Mouse (Mus musculus): ENCODE data around the gene Fas. TPM values are rescaled to one million over a fixed set of nuclear protein-coding genes. Genes with fewer than 3 reads are reported as not detected.

Gene Fas
- total and polyA plus RNA-seq, 3 experiments: 20.8 to 54.1 (median 38.3) TPM

DNA sequence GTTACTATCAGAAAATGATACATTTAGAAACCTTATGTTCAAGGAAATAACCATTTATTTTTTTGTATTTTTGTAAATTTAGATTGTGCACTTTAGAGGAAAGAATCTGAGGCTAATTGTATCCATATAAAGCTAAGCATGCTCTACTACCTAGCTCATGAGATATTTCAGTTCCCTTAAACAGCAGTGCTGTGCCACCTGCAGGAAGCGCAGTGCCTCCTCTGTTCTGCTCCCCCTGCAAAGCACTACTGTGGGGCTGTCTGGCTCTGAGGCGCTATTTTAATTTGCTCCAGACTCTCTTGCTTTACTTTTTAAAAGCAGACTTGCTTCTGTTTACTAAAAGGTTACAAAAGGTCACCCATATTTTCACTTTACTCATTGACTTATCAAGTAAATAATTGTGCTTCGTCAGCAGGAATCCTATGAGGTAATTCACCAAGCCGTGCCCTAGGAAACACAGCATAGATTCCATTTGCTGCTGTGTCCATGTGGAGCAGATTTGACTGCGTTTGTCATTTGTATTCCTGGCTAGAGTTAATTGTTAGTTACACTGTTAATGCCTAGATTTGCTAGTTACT, 21.8 kb downstream of the Fas start (continued):
- TF ChIP-seq E2F4 (IDR thresholded peaks at IDR 0.05; ENCODE audit: insufficient replicate concordance, low read depth, low read length) (no peak), IRF4 (IDR thresholded peaks at IDR 0.05; ENCODE audit: low read depth, low read length) (no peak), CHD2 (IDR thresholded peaks at IDR 0.05; ENCODE audit: low read length) (no peak), PAX5 (IDR thresholded peaks at IDR 0.05; ENCODE audit: low read length) (no peak), MAFK (IDR thresholded peaks at IDR 0.05; ENCODE audit: insufficient replicate concordance, low read length) (peak; percentile 68), GABPA (IDR thresholded peaks at IDR 0.05; ENCODE audit: insufficient replicate concordance, low read depth, low read length) (no peak), JUN (IDR thresholded peaks at IDR 0.05; ENCODE audit: insufficient read depth, low read depth, low read length) (no peak)

DNA sequence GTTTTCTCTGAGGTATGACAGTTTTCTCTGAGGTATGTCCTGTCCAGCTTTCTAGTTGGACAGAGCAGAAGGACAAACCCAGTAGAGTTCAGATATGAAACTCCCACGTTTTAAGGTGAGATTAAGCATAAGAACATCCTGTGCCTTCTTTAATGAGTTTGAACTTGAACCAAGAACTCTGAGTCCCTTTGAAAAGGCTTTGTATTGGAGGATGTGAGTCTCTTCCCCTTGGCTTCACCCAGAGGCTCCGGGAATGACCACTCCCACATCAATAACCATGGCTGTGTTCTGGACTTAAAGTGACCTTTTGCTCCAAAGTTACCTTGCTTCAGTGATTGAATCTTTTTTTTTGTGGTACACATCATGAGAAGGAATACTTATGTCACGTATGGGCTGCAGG, 37.6 kb downstream of the Fas start:
- no peak for DNase-seq (ENCODE audit: extremely low read depth)
- in situ Hi-C loops (cut with MboI; ENCODE audit: low pct_ligation_motif_present, low pct_unique_long_range_greater_than_20kb, low sequenced_read_pairs) (no loop called here), dilution Hi-C loops (cut with MboI; ENCODE audit: extremely low pct_ligation_motif_present, extremely low pct_unique_long_range_greater_than_20kb, low sequenced_read_pairs) (no loop called here)

DNA sequence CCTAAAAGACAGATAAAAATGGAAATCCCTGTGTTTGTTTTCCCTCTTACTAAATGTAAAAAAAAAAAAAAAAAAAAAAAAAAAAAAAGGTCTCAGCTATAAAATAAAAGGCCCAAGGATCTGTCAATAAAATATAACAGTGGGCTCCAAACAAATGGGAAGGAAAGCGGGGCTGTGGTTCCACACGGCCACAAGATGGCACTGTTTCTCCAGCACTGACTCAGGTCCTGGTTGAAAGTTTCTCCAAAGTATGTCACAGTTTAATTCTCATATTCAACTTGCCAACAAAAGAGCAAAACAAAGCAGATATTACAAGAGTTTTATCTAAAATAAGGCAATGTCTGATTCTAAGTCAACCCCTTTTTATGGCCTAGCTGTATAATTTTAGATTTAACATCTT, 43.8 kb downstream of the Fas start:
- no peaks in the 10 kb centered on the region for H3K27me3 ChIP-seq (replicated peaks)
- no peaks in the 10 kb centered on the region for H3K36me3 ChIP-seq (replicated peaks in 1 of 2; ENCODE audit: control insufficient read depth in 1 of 2, insufficient read depth in 1 of 2, low read length in 1 of 2)
- H3K4me1 ChIP-seq (ENCODE audit: control insufficient read depth in 1 of 2, insufficient read depth in 2 of 2): no peaks in the 10 kb centered on the region
- dilution Hi-C loops (cut with MboI; ENCODE audit: extremely low pct_ligation_motif_present, extremely low pct_unique_long_range_greater_than_20kb, low sequenced_read_pairs): no loop called here
- in situ Hi-C loops (cut with MboI; ENCODE audit: low pct_ligation_motif_present, low pct_unique_long_range_greater_than_20kb, low sequenced_read_pairs): loop anchor here (10.0 kb wide), 2 partner anchors 141 to 331 kb away; partner anchors contain the start of gene Ch25h
- H3K4me3 ChIP-seq (replicated peaks in 1 of 3; ENCODE audit: low read depth in 2 of 3, low read length in 2 of 3, poor library complexity in 1 of 3): no peak overlapping the region
- H3K9me3 ChIP-seq (replicated peaks; ENCODE audit: low read length): no peaks in the 10 kb centered on the region
- DNase-seq (ENCODE audit: extremely low read depth): peak; percentile 76
- no peak overlapping the region for H3K4me2 ChIP-seq (ENCODE audit: insufficient read depth, low read depth, poor library complexity, severe bottlenecking)
- peak; percentile 98 for TF ChIP-seq SMC3 (IDR thresholded peaks at IDR 0.05; ENCODE audit: low read depth, low read length)
- peak; percentile 51; the same call in 1 of the 2 replicates for TF ChIP-seq IRF4 (IDR thresholded peaks at IDR 0.05; ENCODE audit: low read depth, low read length)
- TF ChIP-seq RAD21 (IDR thresholded peaks at IDR 0.05; ENCODE audit: low read depth, low read length): peak; percentile 99
- TF ChIP-seq CTCF (conservative IDR thresholded peaks at IDR 0.05 in 1 of 2, IDR thresholded peaks at IDR 0.05 in 1 of 2; ENCODE audit: low read depth in 2 of 2, low read length in 2 of 2): peak; percentile 65 to 97
- TF ChIP-seq ZC3H11A (IDR thresholded peaks at IDR 0.05; ENCODE audit: low read depth, low read length): peak; percentile 96
- TF ChIP-seq ELF1 (IDR thresholded peaks at IDR 0.05; ENCODE audit: low read depth, low read length): no peak
- no peak for TF ChIP-seq JUN (IDR thresholded peaks at IDR 0.05; ENCODE audit: insufficient read depth, low read depth, low read length)
- H3K27ac ChIP-seq (ENCODE audit: insufficient read depth, low read depth): no peak overlapping the region
- no peak overlapping the region for H3K9ac ChIP-seq (ENCODE audit: insufficient read depth, low read depth)
- H3K79me2 ChIP-seq (replicated peaks; ENCODE audit: control insufficient read depth, extremely low read depth, insufficient read depth, poor library complexity, severe bottlenecking): no peaks in the 10 kb centered on the region

More for the DNA sequence above, 37.6 kb downstream of the Fas start:
- Histone ChIP-seq H3K4me1 (ENCODE audit: control insufficient read depth in 1 of 2, insufficient read depth in 2 of 2) (no peaks in the 10 kb centered on the region), H3K79me2 (replicated peaks; ENCODE audit: control insufficient read depth, extremely low read depth, insufficient read depth, poor library complexity, severe bottlenecking) (no peaks in the 10 kb centered on the region), H3K4me3 (replicated peaks in 1 of 3; ENCODE audit: low read depth in 2 of 3, low read length in 2 of 3, poor library complexity in 1 of 3) (no peak overlapping the region), H3K36me3 (replicated peaks in 1 of 2; ENCODE audit: control insufficient read depth in 1 of 2, insufficient read depth in 1 of 2, low read length in 1 of 2) (peaks cover 17 to 21% of the 10 kb centered on the region in 2 experiments), H3K9me3 (replicated peaks; ENCODE audit: low read length) (no peaks in the 10 kb centered on the region), H3K4me2 (ENCODE audit: insufficient read depth, low read depth, poor library complexity, severe bottlenecking) (no peak overlapping the region), H3K27ac (ENCODE audit: insufficient read depth, low read depth) (no peak overlapping the region), H3K27me3 (replicated peaks) (no peaks in the 10 kb centered on the region), H3K9ac (ENCODE audit: insufficient read depth, low read depth) (no peak overlapping the region)
- TF ChIP-seq SMC3 (IDR thresholded peaks at IDR 0.05; ENCODE audit: low read depth, low read length) (no peak), UBTF (IDR thresholded peaks at IDR 0.05; ENCODE audit: low read depth, low read length) (no peak)
